Mouse (Mus musculus) left cerebral cortex, postnatal 36 days (tissue): ENCODE data around the gene Gm3045. TPM values are rescaled to one million over a fixed set of nuclear protein-coding genes. Genes with fewer than 3 reads are reported as not detected.

ENCODE experiments used
- DNase-seq, 2 experiments: peaks; one replicate each; pipeline ENCODE4 v3.0.0; 2021 to 2022; ENCODE audit warnings: low spot score in 2 of 2, mixed read lengths in 1 of 2
- intact Hi-C: fragments of 180-260 bp; cut with DNase I; formaldehyde crosslinking; loops from one replicate; pipeline ENCODE4 v1.15.1; 2025
- total RNA-seq, 2 experiments: library from RNA; stranded (reverse); gene quantifications; 2 replicates each; pipeline ENCODE4 v1.2.3; 2021

Gene Gm3045
- total RNA-seq, 2 experiments from 2014 or later = not detected

DNA sequence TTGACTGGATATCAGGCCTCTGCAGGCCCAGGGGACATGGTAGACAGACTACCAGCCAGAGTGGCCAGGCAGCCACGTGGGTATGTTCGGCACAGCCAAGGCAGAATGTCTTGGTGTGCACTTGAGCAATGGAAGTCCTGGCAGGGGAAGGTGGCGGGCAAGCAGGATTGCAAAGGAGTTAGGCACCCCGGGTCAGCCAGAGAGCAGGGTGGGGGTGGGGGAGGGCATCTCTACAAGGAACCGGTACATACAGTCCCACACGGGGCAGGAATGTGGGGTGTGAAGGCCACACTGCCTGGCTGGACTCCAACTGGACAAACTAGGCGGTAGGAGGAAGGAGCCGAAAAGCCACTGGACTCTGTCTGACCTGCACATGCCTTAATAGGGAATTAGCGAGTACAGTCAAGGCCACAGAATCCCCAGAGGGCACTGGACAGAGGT is 7.9 kb downstream of the Gm3045 start:
- no peak for DNase-seq
- intact Hi-C loops = no loop called here

GRCm38 (mm10) chr13:56435615-56436287 is 9.4 kb downstream of the Gm3045 start:
- intact Hi-C loops = no loop called here

DNA sequence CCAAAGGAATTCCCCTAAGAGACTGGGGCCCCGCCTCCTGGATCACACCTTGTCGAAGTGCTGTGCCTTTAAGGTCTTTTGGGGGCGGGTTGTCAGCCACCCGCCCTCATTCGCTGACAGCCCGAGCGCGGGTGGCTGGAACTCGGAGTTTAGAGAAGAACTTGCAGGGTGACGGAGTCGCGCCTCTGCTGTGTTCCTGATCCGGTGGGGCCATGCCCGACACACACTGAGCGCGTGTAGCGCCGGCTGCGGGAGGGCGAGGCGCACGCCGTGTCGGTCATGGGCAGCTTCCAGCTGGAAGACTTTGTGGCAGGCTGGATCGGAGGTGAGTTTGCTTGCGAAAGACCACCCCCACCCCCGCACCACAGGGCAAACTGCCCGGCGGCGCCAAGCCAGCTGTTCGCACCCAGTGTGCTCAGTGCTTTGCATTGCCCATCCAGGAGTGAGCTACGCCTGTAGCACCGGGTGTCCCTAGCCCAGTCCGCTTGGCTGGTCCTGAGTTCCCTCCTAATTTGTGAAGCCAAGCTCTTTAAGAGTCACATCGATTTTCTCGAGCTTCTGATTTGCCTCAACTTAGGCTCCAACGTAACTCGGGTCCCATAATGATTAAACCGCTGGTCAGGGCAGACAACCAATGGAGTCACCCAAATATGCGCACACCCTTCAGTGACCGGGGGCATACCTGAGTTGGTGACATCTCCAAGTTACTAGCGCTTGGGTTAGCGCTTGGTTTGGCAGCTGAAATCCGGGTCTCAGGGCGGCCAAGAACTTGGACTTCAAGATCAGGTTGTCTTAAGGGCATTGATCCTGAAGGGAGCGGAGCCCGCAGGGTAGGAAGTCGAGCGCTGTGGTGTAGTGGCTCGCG is 12.0 kb downstream of the Gm3045 start, which contains the start of gene Slc25a48:
Slc25a48 (plus strand) TSS at position 145 of the 865 bp plus-strand sequence.
- DNase-seq = peak in 1 of 2 experiments; percentile 21
- intact Hi-C loops = no loop called here

More at GRCm38 (mm10) chr13:56435615-56436287, 9.4 kb downstream of the Gm3045 start:
- no peak for DNase-seq

DNA sequence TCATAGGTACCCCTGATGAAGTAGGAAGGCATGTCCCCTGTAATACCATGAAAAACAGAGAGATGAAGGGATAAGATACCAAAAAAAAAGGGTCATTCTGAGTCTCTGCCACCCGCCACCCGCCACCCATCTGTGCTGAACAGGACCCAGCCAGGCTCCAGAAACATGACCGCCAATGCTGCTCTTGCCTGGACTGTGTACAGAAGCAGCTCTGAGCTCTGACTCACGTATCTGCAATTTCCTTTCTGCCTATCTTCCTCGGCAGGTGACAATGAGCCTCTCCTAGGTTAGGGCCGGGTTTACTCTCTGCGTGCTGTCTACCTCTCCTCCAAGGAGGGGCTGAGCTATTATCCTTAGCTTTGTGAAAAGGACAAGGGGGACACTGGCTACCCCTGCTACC is 17.0 kb downstream of the Gm3045 start:
- intact Hi-C loops = no loop called here
- DNase-seq = no peak

- no peak for DNase-seq
Measured at GRCm38 (mm10) chr13:56444112-56444511, 17.7 kb downstream of the Gm3045 start.

GRCm38 (mm10) chr13:56444996-56445395 is 18.6 kb downstream of the Gm3045 start:
- intact Hi-C loops = no loop called here
- no peak for DNase-seq

More at GRCm38 (mm10) chr13:56444112-56444511, 17.7 kb downstream of the Gm3045 start:
- intact Hi-C loops = no loop called here

- no peak for DNase-seq
- intact Hi-C loops = no loop called here
Measured at GRCm38 (mm10) chr13:56449239-56450030, 23.0 kb downstream of the Gm3045 start.

GRCm38 (mm10) chr13:56450035-56450434 is 23.6 kb downstream of the Gm3045 start:
- intact Hi-C loops = no loop called here
- DNase-seq = no peak

DNA sequence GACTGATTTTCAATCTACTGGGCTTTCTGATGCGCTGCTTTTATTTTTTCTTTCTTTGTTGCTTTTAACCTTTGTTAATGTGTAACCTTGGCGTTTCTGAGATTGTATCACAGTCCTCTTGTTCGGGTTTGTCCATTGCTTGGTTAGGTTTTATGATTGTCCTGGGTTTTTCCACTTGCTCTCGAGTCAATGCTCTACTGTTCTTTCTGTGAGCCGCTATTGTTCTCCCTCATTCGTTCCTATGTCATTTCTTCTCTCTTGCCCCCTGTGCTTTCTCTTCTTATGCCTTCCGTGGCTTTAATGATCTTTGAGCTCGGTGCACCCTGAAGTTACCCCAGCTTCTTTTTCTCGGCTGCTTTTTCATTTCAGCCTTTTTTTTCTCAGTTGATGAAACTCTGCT is 31.6 kb downstream of the Gm3045 start:
- intact Hi-C loops = no loop called here
- DNase-seq = no peak

GRCm38 (mm10) chr13:56461460-56461859 is 35.1 kb downstream of the Gm3045 start:
- intact Hi-C loops = no loop called here
- DNase-seq = no peak

GRCm38 (mm10) chr13:56462791-56463190 is 36.4 kb downstream of the Gm3045 start:
- intact Hi-C loops = no loop called here

GRCm38 (mm10) chr13:56463261-56463660 is 36.9 kb downstream of the Gm3045 start:
- no peak for DNase-seq
- intact Hi-C loops = no loop called here

More at GRCm38 (mm10) chr13:56462791-56463190, 36.4 kb downstream of the Gm3045 start:
- no peak for DNase-seq

- intact Hi-C loops = no loop called here
- DNase-seq = no peak
Measured at GRCm38 (mm10) chr13:56463750-56464149, 37.4 kb downstream of the Gm3045 start.

GRCm38 (mm10) chr13:56467786-56468185 is 41.4 kb downstream of the Gm3045 start:
- intact Hi-C loops = no loop called here

GRCm38 (mm10) chr13:56468536-56468935 is 42.1 kb downstream of the Gm3045 start:
- DNase-seq = no peak
- intact Hi-C loops = no loop called here

More at GRCm38 (mm10) chr13:56467786-56468185, 41.4 kb downstream of the Gm3045 start:
- no peak for DNase-seq

DNA sequence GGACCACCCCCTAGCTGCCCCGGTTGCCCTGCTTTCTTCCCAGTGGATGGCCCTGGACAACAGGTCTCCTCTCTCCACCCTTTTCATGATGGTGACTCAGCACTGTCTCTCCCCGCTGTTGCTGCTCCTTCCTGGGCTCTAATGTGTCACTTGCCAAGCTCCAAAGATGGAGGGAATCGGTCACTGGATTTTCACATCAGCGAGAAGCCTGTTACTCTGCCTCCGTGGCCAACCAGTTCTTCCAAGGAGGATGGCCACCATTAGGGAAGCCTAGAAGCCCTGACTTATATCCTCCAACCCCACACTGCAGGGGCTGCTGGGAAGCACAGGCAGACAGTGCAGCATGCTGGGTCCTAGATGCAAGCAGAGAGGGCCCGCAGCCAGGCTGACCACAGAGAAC is 44.8 kb downstream of the Gm3045 start:
- intact Hi-C loops = loop anchor here (10.0 kb wide), 1 partner anchor 284 kb away; the partner anchor contains the start of gene Gm45623
- DNase-seq = no peak

DNA sequence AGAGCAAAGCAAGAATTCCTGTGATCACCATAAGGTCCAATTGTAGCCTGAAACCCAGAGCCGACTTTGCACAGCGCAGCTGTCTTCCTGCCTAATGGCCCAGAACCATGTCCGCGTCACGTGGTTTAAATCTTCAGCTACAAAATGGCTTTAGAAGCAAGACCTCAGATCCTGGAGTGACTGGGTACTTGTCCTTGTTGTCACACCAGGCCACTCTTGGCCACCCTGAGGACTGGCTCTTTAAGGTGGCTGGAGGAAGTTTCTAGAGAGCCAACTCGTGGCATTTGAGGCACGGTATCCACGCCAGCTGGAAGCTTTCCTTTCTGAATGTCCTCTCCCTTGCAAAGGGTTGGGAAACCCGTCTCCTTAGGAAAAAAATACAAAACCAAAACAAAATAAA is 45.6 kb downstream of the Gm3045 start:
- intact Hi-C loops = loop anchor here (10.0 kb wide), 1 partner anchor 283 kb away; the partner anchor contains the start of gene Gm45623

DNA sequence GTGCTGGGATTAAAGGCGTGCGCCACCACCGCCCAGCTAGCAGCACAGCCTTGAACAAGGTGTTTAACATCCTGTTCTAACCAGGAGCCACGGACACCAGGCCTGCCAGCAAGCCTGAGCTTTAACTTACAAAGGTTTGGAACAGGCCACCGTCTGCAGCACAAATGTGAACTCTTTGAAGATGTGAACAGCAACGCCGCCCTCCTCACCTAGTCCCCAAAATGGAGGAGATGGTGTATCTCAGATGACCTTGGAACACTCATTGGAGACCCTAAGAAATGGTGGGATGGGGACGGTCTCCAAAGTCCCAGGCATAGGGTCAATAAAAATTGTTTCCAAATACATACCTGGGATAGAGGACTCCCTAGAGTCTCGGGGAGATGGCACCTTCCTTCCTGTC is 46.3 kb downstream of the Gm3045 start:
- DNase-seq = no peak
- intact Hi-C loops = loop anchor here (10.0 kb wide), 1 partner anchor 282 kb away; the partner anchor contains the start of gene Gm45623

More for the DNA sequence above, 45.6 kb downstream of the Gm3045 start:
- DNase-seq = no peak

GRCm38 (mm10) chr13:56475363-56475762 is 49.0 kb downstream of the Gm3045 start:
- DNase-seq = no peak
- intact Hi-C loops = loop anchor here (5.0 to 10.0 kb wide), 4 partner anchors 82 to 802 kb away; partner anchors contain the start of gene Gm45623
